Mouse (Mus musculus): ENCODE results near the gene Cntnap4. TPM values are rescaled to one million over a fixed set of nuclear protein-coding genes. Genes with fewer than 3 reads are reported as not detected.

Gene Cntnap4
- polyA plus RNA-seq (2014; fragmentation: Illumina TruSeq; extraction: RNeasy Lipid Tissue Mini Kit (QIAGEN cat#74804); ENCODE audit: low read depth, low replicate concordance): not detected

GRCm38 (mm10) chr8:112569471-112570141 is at the start of gene Cntnap4:
Cntnap4 (plus strand) TSS chr8:112570043.

Data from liver, adult 10 weeks (tissue).